Mouse (Mus musculus) liver, postnatal 0 days (tissue): ENCODE results near the gene 1700024P04Rik. TPM values are rescaled to one million over a fixed set of nuclear protein-coding genes. Genes with fewer than 3 reads are reported as not detected.
A peak's percentile ranks its signal among the peaks of the same experiment; 100 is the strongest.

Experiments
- ATAC-seq: fragments of 200-750 bp; cut with Nextera tagmentation; 2 replicates; pipeline ENCODE4 v1.8.0; 2017; ENCODE audit warnings: mild to moderate bottlenecking, moderate library complexity
- DNase-seq: peaks from one replicate; pipeline ENCODE4 v3.0.0-alpha.2; 2016
- H3K27ac ChIP-seq: fragments of 300-500 bp; sonication (generic); 2 replicates; pipeline ENCODE4 v1.5.1; 2014; ENCODE audit warnings: antibody characterized with exemption, moderate library complexity, mild to moderate bottlenecking, low read depth
- H3K27me3 ChIP-seq: fragments of 300-500 bp; sonication (generic); 2 replicates; pipeline ENCODE4 v1.6.1; 2014; ENCODE audit warnings: low read length, control low read depth, mixed read lengths; ENCODE audit not compliant: insufficient read depth
- H3K36me3 ChIP-seq: fragments of 300-500 bp; sonication (generic); replicated peaks from 2 replicates; pipeline ENCODE4 v1.6.1; 2014; ENCODE audit warnings: mild to moderate bottlenecking, control low read depth, low read length, moderate library complexity, mixed read lengths; ENCODE audit not compliant: insufficient read depth
- H3K4me1 ChIP-seq: fragments of 300-500 bp; sonication (generic); 2 replicates; pipeline ENCODE4 v1.6.1; 2014; ENCODE audit warnings: antibody characterized with exemption, mild to moderate bottlenecking, control low read depth; ENCODE audit not compliant: insufficient read depth
- H3K4me2 ChIP-seq: fragments of 300-500 bp; sonication (generic); 2 replicates; pipeline ENCODE4 v1.6.1; 2014; ENCODE audit warnings: low read depth, mild to moderate bottlenecking, low read length, moderate library complexity, mixed read lengths
- H3K4me3 ChIP-seq: fragments of 300-500 bp; sonication (generic); 2 replicates; pipeline ENCODE4 v1.5.1; 2014; ENCODE audit warnings: low read depth, low read length
- H3K9ac ChIP-seq: fragments of 300-500 bp; sonication (generic); replicated peaks from 2 replicates; pipeline ENCODE4 v1.6.1; 2014; ENCODE audit warnings: mild to moderate bottlenecking, moderate library complexity
- H3K9me3 ChIP-seq: fragments of 300-500 bp; sonication (generic); 2 replicates; pipeline ENCODE4 v1.6.1; 2016; ENCODE audit warnings: mild to moderate bottlenecking, control low read depth, low read length, mixed read lengths
- CTCF ChIP-seq: sonication (generic); IDR thresholded peaks from 2 replicates; pipeline ENCODE4 v1.5.1; 2016; ENCODE audit warnings: antibody characterized with exemption, low read depth
- EP300 ChIP-seq: IDR thresholded peaks from 2 replicates; pipeline ENCODE4 v1.6.1; 2016; ENCODE audit warnings: antibody characterized with exemption, low read depth, mild to moderate bottlenecking
- WGBS: fragments of 180-500 bp; shearing (Covaris S2); extraction: QIAGEN DNeasy Blood & Tissue Kit; methylation state at CpG from one replicate; pipeline ENCODE4 v1.1.7; 2014; ENCODE audit not compliant: insufficient replicate concordance; 5-methylcytosine and 5-hydroxymethylcytosine counted together
- polyA plus RNA-seq: library from polyadenylated mRNA; unstranded; fragments of >200 nt; fragmentation: Nextera tagmentation; extraction: Ambion mirVana; gene quantifications from 2 replicates; pipeline ENCODE4 v1.2.1, GENCODE M21; 2015

1700024P04Rik gene
- polyA plus RNA-seq, 1 experiment from 2014 or later: not detected

DNA sequence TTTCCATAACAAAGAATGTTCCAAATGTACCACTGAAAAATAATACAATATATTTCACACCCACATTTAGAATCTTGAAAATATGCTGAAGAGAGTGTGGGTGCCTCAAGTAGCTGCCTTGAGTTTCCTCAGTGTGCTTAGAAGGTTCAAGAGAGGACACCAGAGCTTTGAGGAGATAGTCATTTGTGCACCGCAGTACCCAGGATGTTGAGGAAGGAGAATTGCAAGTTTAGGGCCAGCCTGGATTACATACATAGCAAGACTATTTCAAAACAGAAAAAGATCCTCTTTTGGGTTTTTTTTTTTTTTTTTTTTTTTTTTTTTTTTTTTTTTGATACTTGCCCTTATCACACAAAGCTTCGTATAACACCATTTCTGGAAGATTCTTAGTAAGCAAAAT is 28.2 kb downstream of the 1700024P04Rik start:
- Histone ChIP-seq H3K9ac (no peak overlapping the region; the same call in 1 of the 2 replicates), H3K4me2 (peak overlapping the region; percentile 53), H3K27me3 (no peaks in the 10 kb centered on the region), H3K4me1 (peaks cover 18% of the 10 kb centered on the region), H3K36me3 (no peaks in the 10 kb centered on the region), H3K9me3 (no peaks in the 10 kb centered on the region), H3K4me3 (0 out of 2 replicates have a peak overlapping the region, but pooled peaks have one; percentile 20), H3K27ac (peak overlapping the region; percentile 93)
- 37% methylated on average over 2 of the region's 2 CpGs for WGBS
- DNase-seq: no peak
- ATAC-seq: no peak
- TF ChIP-seq EP300 (no peak), CTCF (no peak)

DNA sequence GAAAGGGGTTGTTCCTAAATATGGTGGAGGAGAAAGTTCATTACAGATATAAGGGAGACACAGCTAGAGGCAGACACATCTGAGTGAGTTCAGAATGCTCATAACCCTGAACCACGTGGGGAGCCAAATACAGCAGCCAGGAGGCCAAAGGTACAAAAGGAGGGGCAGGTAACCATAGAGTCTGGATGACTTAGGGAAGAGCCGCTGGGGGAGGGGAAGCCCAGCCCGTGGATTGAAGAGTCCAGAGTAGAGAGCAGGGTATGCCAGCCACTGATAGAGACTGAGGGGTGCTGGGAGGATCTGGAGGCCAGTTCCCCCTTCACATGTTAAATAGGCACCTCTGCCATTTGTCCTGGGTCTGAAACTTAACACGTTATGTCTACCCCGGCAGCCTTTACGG is 28.7 kb downstream of the 1700024P04Rik start:
- peak; percentile 93 for ATAC-seq

DNA sequence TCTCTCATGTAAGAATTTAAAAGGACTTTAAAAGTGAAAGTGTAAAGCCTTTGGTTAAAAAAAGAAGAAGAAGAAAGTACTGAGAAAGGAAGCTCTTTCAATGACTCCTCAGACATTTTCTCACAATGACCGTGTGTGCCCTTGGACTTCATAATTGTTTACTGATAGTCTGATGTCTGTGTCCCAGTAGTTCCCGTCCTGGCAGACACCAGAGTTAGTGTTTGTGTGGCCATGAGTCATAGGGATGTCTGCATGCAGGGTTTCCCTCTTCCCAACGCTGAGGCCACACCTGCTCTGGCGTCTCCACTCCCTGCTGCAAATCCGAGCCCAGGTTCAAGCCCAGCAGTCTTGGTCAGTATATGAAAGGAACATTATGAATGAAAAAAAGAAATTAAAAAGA is 29.1 kb downstream of the 1700024P04Rik start:
- H3K9ac ChIP-seq: no peak overlapping the region
- DNase-seq (peak; percentile 53), ATAC-seq (peak; percentile 95)
- no peaks in the 10 kb centered on the region for H3K36me3 ChIP-seq
- 32% methylated on average over 5 of the region's 5 CpGs for WGBS
- H3K4me3 ChIP-seq: no peak overlapping the region
- H3K27ac ChIP-seq: peak overlapping the region; percentile 93
- H3K27me3 ChIP-seq: no peaks in the 10 kb centered on the region
- H3K4me2 ChIP-seq: peak overlapping the region; percentile 53
- H3K9me3 ChIP-seq: no peaks in the 10 kb centered on the region
- H3K4me1 ChIP-seq: peaks cover 18% of the 10 kb centered on the region
- TF ChIP-seq EP300 (peak; percentile 59; the same call in 1 of the 2 replicates), CTCF (no peak)

More for the DNA sequence above, 28.7 kb downstream of the 1700024P04Rik start:
- DNase-seq: peak; percentile 65
- peak overlapping the region; percentile 53 for H3K4me2 ChIP-seq
- H3K27me3 ChIP-seq: no peaks in the 10 kb centered on the region
- H3K9ac ChIP-seq: no peak overlapping the region; the same call in 1 of the 2 replicates
- TF ChIP-seq EP300 (no peak), CTCF (no peak)
- H3K4me1 ChIP-seq: peaks cover 18% of the 10 kb centered on the region
- peak overlapping the region; percentile 20; the same call in 1 of the 2 replicates for H3K4me3 ChIP-seq
- peak overlapping the region; percentile 93 for H3K27ac ChIP-seq
- no peaks in the 10 kb centered on the region for H3K9me3 ChIP-seq
- H3K36me3 ChIP-seq: no peaks in the 10 kb centered on the region
- 57% methylated on average over 6 of the region's 6 CpGs for whole genome bisulfite sequencing

DNA sequence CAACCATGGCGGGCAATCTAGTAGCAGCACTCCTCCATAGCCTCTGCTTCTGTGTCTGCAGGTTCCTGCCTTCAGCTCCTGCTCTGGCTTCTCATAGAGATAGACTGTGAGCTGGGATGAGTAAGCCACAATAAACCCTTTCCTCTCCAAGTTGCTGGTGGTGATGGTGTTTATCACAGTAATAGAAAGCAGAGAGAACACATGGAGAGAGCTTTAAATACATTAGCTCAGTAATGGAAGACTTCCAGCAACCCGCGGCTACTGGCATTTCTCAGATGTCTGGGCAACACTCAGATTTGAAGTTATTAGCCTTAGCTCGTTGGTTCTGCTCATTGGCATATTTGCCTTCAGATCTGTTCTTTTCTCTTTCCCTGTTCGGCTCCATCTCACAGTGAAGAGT is 30.5 kb downstream of the 1700024P04Rik start:
- Histone ChIP-seq H3K4me3 (no peak overlapping the region), H3K9ac (no peak overlapping the region), H3K9me3 (no peaks in the 10 kb centered on the region)

DNA sequence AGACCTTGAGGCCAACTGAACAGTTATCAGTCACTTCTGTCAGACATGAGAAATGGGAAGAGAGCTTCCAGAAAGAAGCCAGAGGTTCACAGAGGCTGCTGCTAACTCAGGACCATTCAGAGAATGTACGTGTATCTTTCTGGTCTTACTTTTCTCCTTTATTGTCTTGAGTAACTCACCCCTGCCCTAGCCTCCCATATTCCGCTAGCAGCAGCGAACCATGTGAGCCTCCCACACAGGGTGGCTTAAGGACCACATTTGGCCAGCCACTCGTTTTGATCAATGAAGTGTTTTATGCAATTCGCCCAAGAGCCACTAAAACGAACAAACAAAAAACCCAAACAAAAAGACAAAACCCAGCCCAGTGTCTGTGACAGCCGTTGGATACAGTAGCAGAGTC is 32.4 kb downstream of the 1700024P04Rik start:
- Histone ChIP-seq H3K9ac (no peak overlapping the region), H3K9me3 (no peaks in the 10 kb centered on the region), H3K27ac (no peak overlapping the region), H3K4me1 (peaks cover 16% of the 10 kb centered on the region), H3K27me3 (no peaks in the 10 kb centered on the region), H3K4me3 (no peak overlapping the region), H3K4me2 (no peak overlapping the region), H3K36me3 (no peaks in the 10 kb centered on the region)
- WGBS: 61% methylated on average over 7 of the region's 7 CpGs
- ATAC-seq (no peak), DNase-seq (no peak)
- no peak for TF ChIP-seq EP300
- no peak for TF ChIP-seq CTCF

More for the DNA sequence above, 30.5 kb downstream of the 1700024P04Rik start:
- H3K36me3 ChIP-seq: no peaks in the 10 kb centered on the region
- H3K4me2 ChIP-seq: no peak overlapping the region
- no peak for ATAC-seq
- TF ChIP-seq CTCF (no peak), EP300 (no peak)
- H3K27ac ChIP-seq: no peak overlapping the region
- H3K4me1 ChIP-seq: peaks cover 18% of the 10 kb centered on the region
- no peaks in the 10 kb centered on the region for H3K27me3 ChIP-seq
- 87% methylated on average over 5 of the region's 5 CpGs for WGBS
- no peak for DNase-seq

DNA sequence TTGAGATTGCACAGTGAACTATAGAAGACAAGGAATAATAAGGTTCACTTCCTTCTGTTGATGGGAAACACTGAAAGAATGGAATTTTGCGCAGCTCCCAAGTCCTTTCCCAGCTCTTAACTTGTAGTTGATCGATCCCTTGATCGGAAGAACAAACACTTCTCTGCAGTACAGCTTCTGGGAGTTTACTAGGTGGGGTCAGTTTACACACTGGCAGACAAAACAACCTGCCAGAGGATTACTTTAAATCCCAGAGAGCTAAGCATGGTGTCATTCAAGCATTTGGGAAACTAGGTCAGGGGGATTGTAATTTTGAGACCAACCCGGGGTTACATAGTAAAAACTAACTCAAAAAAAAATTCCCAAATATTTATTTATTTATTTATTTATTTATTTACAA is 36.2 kb downstream of the 1700024P04Rik start:
- Histone ChIP-seq H3K9ac (no peak overlapping the region), H3K27ac (0 out of 2 replicates have a peak overlapping the region, but pooled peaks have one; percentile 3), H3K36me3 (no peaks in the 10 kb centered on the region), H3K27me3 (no peaks in the 10 kb centered on the region), H3K4me3 (no peak overlapping the region), H3K4me2 (no peak overlapping the region), H3K9me3 (no peaks in the 10 kb centered on the region), H3K4me1 (peaks cover 20% of the 10 kb centered on the region)
- ATAC-seq: no peak
- WGBS: 72% methylated on average over 4 of the region's 4 CpGs
- DNase-seq: no peak
- TF ChIP-seq EP300: no peak
- no peak for TF ChIP-seq CTCF

DNA sequence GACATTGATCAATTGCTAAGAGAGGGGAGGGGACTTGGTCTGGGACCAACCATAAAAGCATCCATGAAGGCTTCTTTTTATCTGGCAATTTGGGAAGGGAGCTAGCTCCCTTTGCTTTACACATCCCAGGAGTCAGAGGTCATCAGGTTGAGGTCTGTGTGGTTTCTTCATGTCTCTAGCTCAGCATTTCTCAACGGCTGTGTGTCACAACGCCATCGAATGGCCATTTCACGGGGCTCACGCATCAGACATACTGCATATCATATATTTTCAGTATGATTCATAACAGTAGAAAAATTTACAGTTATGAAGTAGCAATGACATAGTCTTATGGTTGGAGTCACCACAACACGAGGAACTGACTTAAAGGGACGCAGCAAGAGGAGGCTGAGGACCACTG is 37.9 kb downstream of the 1700024P04Rik start:
- WGBS: 57% methylated on average over 7 of the region's 7 CpGs
- no peaks in the 10 kb centered on the region for H3K9me3 ChIP-seq
- H3K9ac ChIP-seq: no peak overlapping the region
- TF ChIP-seq CTCF (no peak), EP300 (no peak)
- H3K4me3 ChIP-seq: no peak overlapping the region
- ATAC-seq (peak; percentile 43), DNase-seq (peak; percentile 44)
- no peaks in the 10 kb centered on the region for H3K27me3 ChIP-seq
- no peak overlapping the region for H3K4me2 ChIP-seq
- H3K36me3 ChIP-seq: no peaks in the 10 kb centered on the region
- peaks cover 26% of the 10 kb centered on the region for H3K4me1 ChIP-seq
- peak overlapping the region; percentile 80 for H3K27ac ChIP-seq
